Mouse (Mus musculus): ENCODE results near the gene Rasgrf2. TPM values are rescaled to one million over a fixed set of nuclear protein-coding genes. Genes with fewer than 3 reads are reported as not detected.
A peak's percentile ranks its signal among the peaks of the same experiment; 100 is the strongest.

Gene Rasgrf2
- polyA plus RNA-seq, 1 experiment from 2014 or later = 1.5 TPM

DNA sequence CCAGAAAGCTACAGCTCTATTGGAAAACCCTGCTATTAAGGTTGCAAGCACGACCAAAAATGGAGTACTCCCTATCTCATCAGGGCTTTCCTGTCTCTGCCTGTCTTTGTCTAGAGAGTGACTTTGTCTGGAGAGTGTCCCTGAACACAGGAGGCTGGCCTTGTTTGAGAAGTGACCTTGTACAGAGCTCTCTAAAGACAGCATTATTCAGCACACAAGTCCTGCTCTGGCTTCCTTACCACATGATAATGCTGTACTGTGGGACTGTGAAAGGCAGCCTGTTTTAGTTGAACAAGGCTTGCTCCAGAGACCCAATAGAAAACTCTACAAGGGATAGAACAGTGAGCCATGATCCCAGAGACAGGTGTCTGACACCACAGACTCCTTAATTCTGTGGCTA, 235.0 kb downstream of the Rasgrf2 start:
- Histone ChIP-seq H3K36me3 (ENCODE audit: control insufficient read depth, insufficient read depth, low read length) (no peaks in the 10 kb centered on the region), H3K27ac (ENCODE audit: low read depth, low read length) (no peak overlapping the region), H3K4me2 (ENCODE audit: low read length) (no peak overlapping the region), H3K4me3 (ENCODE audit: low read depth, low read length) (no peak overlapping the region), H3K4me1 (ENCODE audit: control insufficient read depth, insufficient read depth, low read length) (no peaks in the 10 kb centered on the region), H3K9ac (ENCODE audit: low read length) (no peak overlapping the region), H3K27me3 (replicated peaks; ENCODE audit: control insufficient read depth, insufficient read depth, low read length) (no peaks in the 10 kb centered on the region), H3K9me3 (replicated peaks; ENCODE audit: control insufficient read depth, low read length) (no peaks in the 10 kb centered on the region)
- DNase-seq (ENCODE audit: low spot score) (no peak), ATAC-seq (no peak)
- WGBS = 44% methylated on average over 1 of the region's 1 CpGs

DNA sequence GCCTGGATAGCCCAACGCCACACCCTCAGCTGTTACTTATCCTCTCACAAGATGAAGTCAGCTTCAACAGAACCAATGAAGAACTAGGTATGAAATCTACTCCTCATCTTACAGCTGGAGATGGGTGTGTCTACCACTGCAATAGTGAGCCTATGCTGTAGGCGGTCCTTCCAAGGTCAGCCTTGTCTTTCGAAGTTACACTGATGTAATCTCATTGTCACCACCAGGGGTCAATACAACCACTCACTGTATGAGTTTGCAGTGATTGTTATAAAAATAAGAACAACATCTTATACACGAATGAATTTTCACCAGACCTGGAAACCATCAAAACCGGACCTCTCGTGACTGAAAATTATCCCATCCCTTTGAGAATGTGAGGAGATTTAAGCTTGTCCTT, 238.3 kb downstream of the Rasgrf2 start:
- ATAC-seq (no peak), DNase-seq (ENCODE audit: low spot score) (peak; percentile 36)
- Histone ChIP-seq H3K9ac (ENCODE audit: low read length) (no peak overlapping the region), H3K27me3 (replicated peaks; ENCODE audit: control insufficient read depth, insufficient read depth, low read length) (no peaks in the 10 kb centered on the region), H3K4me2 (ENCODE audit: low read length) (no peak overlapping the region), H3K9me3 (replicated peaks; ENCODE audit: control insufficient read depth, low read length) (no peaks in the 10 kb centered on the region), H3K36me3 (ENCODE audit: control insufficient read depth, insufficient read depth, low read length) (no peaks in the 10 kb centered on the region), H3K27ac (ENCODE audit: low read depth, low read length) (no peak overlapping the region), H3K4me3 (ENCODE audit: low read depth, low read length) (no peak overlapping the region), H3K4me1 (ENCODE audit: control insufficient read depth, insufficient read depth, low read length) (no peaks in the 10 kb centered on the region; the same call in 1 of the 2 replicates)
- WGBS = 82% methylated on average over 6 of the region's 6 CpGs

DNA sequence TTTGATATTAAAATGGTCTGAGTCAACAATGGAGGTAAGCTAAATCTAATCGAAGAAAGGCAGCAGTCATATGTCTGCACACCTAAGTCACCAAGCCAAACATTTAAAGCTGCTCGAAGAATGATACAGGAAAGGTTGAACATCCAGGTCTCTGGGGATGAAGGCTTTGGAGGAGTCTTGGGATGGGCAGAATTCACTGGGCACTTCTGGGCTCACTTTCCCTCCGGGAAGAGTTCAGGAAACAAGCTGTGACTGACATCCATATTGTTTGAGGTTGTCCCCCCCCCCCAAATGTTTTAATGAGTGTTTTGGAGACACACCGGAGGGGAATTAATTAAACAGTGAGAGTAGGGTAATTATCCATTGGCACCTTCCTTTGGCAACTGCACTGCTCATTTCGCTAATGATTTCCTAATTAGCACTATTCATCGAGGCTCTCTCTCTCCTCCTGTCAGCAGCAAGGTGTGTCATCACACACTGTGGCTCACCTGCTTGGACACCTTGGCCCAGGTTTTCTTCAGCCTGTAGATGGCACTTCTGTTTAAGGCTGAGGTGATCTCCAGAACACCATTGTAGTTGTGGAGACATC, 241.3 kb downstream of the Rasgrf2 start:
- DNase-seq (ENCODE audit: low spot score) = peak; percentile 64
- Histone ChIP-seq H3K9me3 (replicated peaks; ENCODE audit: control insufficient read depth, low read length) (no peaks in the 10 kb centered on the region), H3K4me2 (ENCODE audit: low read length) (no peak overlapping the region), H3K27ac (ENCODE audit: low read depth, low read length) (no peak overlapping the region), H3K4me3 (ENCODE audit: low read depth, low read length) (no peak overlapping the region), H3K27me3 (replicated peaks; ENCODE audit: control insufficient read depth, insufficient read depth, low read length) (no peaks in the 10 kb centered on the region), H3K4me1 (ENCODE audit: control insufficient read depth, insufficient read depth, low read length) (no peaks in the 10 kb centered on the region; the same call in 1 of the 2 replicates), H3K9ac (ENCODE audit: low read length) (no peak overlapping the region), H3K36me3 (ENCODE audit: control insufficient read depth, insufficient read depth, low read length) (no peaks in the 10 kb centered on the region)
- ATAC-seq = peak; percentile 85
- WGBS = 40% methylated on average over 6 of the region's 6 CpGs

DNA sequence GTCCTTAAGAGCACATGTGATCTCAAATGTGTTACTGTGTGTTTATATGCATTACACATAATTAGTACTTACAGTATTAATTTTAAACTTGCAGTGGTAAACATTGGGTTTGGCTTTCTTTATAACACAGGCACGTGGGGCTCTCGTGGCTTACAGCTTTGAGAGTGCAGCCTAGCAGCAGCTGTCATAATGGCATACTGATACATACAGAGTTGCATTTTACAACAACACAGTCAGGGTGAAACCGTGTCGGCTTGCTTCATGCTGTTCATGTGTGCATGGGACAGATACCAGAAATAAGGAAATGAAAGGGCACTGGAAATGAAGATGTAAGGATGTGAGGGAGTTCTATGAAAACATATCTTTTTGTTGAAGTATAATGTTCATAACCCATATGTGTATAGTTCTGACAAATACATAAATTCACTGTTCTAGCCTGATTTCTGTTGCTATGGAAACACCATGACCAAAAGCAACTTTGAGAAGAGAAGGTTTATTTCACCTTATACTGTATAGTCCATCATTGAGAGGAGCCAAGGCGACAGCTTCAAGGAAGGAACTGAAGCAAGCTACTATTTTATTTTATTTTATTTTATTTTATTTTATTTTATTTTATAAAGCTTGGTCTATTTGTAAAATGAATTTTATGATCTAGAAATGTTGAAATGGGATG, 246.6 kb downstream of the Rasgrf2 start:
- no peak for DNase-seq (ENCODE audit: low spot score)
- WGBS = 85% methylated on average over 5 of the region's 5 CpGs
- H3K4me3 ChIP-seq (ENCODE audit: low read depth, low read length) = no peak overlapping the region

DNA sequence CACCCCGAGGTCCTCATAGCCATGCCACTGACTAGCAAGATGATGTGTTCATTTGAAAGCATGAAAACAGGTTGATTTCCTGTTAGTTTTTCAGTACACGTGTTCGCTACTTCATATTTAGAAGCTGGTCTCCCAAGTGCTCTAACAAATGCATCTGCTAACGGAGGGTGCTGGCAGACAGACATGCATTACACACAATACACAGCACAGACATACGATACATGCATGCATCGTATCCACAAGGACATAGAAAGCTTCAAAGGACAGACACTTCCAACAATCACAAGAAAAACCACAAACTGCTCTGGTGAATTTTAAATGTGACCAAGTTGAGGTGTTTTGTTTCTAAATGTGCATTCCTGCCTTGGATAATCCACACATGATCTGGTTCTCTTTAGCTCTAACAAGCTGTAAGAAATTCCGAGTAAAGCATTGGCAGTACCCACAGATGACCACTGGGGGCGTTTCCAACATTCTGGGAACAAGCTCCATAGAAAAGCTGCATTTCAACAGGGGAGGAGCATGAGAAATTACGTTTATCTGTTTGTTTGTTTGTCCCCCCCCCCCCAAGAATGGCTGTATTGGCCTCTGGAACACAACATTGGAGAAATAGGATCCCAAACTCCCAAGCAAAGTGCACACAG, 249.5 kb downstream of the Rasgrf2 start:
- no peak overlapping the region for H3K27ac ChIP-seq (ENCODE audit: low read depth, low read length)
- no peaks in the 10 kb centered on the region for H3K9me3 ChIP-seq (replicated peaks; ENCODE audit: control insufficient read depth, low read length)
- H3K36me3 ChIP-seq (ENCODE audit: control insufficient read depth, insufficient read depth, low read length) = no peaks in the 10 kb centered on the region
- H3K9ac ChIP-seq (ENCODE audit: low read length) = no peak overlapping the region
- H3K4me2 ChIP-seq (ENCODE audit: low read length) = no peak overlapping the region
- no peaks in the 10 kb centered on the region for H3K27me3 ChIP-seq (replicated peaks; ENCODE audit: control insufficient read depth, insufficient read depth, low read length)
- ATAC-seq = 0 out of 2 replicates have a peak, but pooled peaks have one; percentile 63
- peak; percentile 83 for DNase-seq (ENCODE audit: low spot score)
- WGBS = 60% methylated on average over 9 of the region's 9 CpGs
- H3K4me1 ChIP-seq (ENCODE audit: control insufficient read depth, insufficient read depth, low read length) = no peaks in the 10 kb centered on the region
- H3K4me3 ChIP-seq (ENCODE audit: low read depth, low read length) = no peak overlapping the region

More for the DNA sequence above, 246.6 kb downstream of the Rasgrf2 start:
- Histone ChIP-seq H3K36me3 (ENCODE audit: control insufficient read depth, insufficient read depth, low read length) (no peaks in the 10 kb centered on the region), H3K9ac (ENCODE audit: low read length) (no peak overlapping the region), H3K4me1 (ENCODE audit: control insufficient read depth, insufficient read depth, low read length) (no peaks in the 10 kb centered on the region; the same call in 1 of the 2 replicates), H3K9me3 (replicated peaks; ENCODE audit: control insufficient read depth, low read length) (no peaks in the 10 kb centered on the region), H3K4me2 (ENCODE audit: low read length) (no peak overlapping the region), H3K27ac (ENCODE audit: low read depth, low read length) (no peak overlapping the region), H3K27me3 (replicated peaks; ENCODE audit: control insufficient read depth, insufficient read depth, low read length) (no peaks in the 10 kb centered on the region)
- no peak for ATAC-seq

DNA sequence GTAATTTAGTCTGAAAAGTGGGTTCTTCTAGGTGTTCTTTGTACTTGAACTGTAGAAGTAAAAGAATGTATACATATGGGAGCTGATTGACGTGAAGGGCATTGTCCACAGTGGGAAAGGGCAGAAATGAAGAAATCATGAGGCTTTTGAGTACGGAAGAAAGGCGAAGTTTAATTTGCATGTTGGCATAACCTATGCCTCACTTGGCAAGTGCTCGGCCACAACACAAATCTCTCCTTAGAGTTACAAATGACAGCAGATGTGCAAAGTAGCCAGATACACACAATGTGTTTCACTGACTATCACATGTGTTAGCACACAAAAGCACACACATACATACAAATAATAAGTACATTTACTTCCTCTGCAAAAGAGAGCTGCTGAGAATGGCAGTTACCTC, 251.2 kb downstream of the Rasgrf2 start:
- H3K9ac ChIP-seq (ENCODE audit: low read length) = no peak overlapping the region
- no peak overlapping the region for H3K4me2 ChIP-seq (ENCODE audit: low read length)
- H3K27me3 ChIP-seq (replicated peaks; ENCODE audit: control insufficient read depth, insufficient read depth, low read length) = no peaks in the 10 kb centered on the region
- H3K9me3 ChIP-seq (replicated peaks; ENCODE audit: control insufficient read depth, low read length) = no peaks in the 10 kb centered on the region
- ATAC-seq (no peak), DNase-seq (ENCODE audit: low spot score) (no peak)
- no peaks in the 10 kb centered on the region for H3K36me3 ChIP-seq (ENCODE audit: control insufficient read depth, insufficient read depth, low read length)
- no peaks in the 10 kb centered on the region for H3K4me1 ChIP-seq (ENCODE audit: control insufficient read depth, insufficient read depth, low read length)
- H3K4me3 ChIP-seq (ENCODE audit: low read depth, low read length) = no peak overlapping the region
- WGBS = 77% methylated on average over 4 of the region's 4 CpGs
- no peak overlapping the region for H3K27ac ChIP-seq (ENCODE audit: low read depth, low read length)

DNA sequence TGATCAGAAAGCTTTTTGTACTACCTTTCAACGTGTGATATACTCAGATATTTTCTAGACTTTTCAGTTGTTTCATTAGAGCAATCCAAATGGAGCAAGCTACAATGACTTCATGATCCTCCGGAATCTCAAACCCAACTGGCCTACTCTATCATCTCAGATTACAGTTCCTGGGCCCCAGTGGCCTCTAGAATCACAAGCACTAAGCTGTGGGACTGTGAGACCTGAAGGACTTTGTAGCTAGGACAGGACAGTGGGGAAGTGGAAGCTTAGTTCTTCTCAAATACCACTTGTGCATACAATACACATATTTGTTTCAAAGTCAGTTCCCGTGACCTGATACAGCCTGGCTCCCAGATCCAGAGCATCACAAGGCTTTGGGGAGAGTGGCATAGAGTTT, 253.5 kb downstream of the Rasgrf2 start:
- no peaks in the 10 kb centered on the region for H3K27me3 ChIP-seq (replicated peaks; ENCODE audit: control insufficient read depth, insufficient read depth, low read length)
- 84% methylated on average over 3 of the region's 3 CpGs for WGBS
- H3K4me1 ChIP-seq (ENCODE audit: control insufficient read depth, insufficient read depth, low read length) = no peaks in the 10 kb centered on the region
- no peak overlapping the region for H3K27ac ChIP-seq (ENCODE audit: low read depth, low read length)
- no peak overlapping the region for H3K4me2 ChIP-seq (ENCODE audit: low read length)
- ATAC-seq = no peak
- H3K36me3 ChIP-seq (ENCODE audit: control insufficient read depth, insufficient read depth, low read length) = no peaks in the 10 kb centered on the region
- H3K9ac ChIP-seq (ENCODE audit: low read length) = no peak overlapping the region
- DNase-seq (ENCODE audit: low spot score) = no peak
- H3K4me3 ChIP-seq (ENCODE audit: low read depth, low read length) = no peak overlapping the region
- no peaks in the 10 kb centered on the region for H3K9me3 ChIP-seq (replicated peaks; ENCODE audit: control insufficient read depth, low read length)

DNA sequence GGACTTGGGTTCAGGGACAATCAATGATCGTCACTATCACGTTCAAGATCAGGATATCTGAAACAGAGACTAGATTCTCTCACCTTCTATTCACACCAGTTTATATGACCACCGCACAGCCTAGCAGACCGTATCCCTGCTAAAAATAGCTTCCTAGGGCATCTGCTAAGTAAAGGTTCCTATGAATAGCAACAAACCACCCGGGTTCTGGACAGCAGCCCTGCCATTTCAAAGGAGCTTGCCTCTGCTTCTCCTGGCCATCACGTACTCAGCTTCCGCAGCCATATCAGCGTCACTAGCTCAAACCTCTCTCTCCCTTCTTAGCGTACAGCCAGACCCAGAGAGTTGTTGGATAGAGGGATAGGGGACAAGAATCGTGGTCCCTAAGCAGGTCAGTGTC, 254.1 kb downstream of the Rasgrf2 start:
- H3K4me1 ChIP-seq (ENCODE audit: control insufficient read depth, insufficient read depth, low read length) = no peaks in the 10 kb centered on the region
- 88% methylated on average over 10 of the region's 10 CpGs for WGBS
- no peak overlapping the region for H3K4me2 ChIP-seq (ENCODE audit: low read length)
- ATAC-seq (no peak), DNase-seq (ENCODE audit: low spot score) (no peak)
- no peaks in the 10 kb centered on the region for H3K36me3 ChIP-seq (ENCODE audit: control insufficient read depth, insufficient read depth, low read length)
- H3K27ac ChIP-seq (ENCODE audit: low read depth, low read length) = no peak overlapping the region
- no peaks in the 10 kb centered on the region for H3K9me3 ChIP-seq (replicated peaks; ENCODE audit: control insufficient read depth, low read length)
- no peak overlapping the region for H3K9ac ChIP-seq (ENCODE audit: low read length)
- no peak overlapping the region for H3K4me3 ChIP-seq (ENCODE audit: low read depth, low read length)
- no peaks in the 10 kb centered on the region for H3K27me3 ChIP-seq (replicated peaks; ENCODE audit: control insufficient read depth, insufficient read depth, low read length)

DNA sequence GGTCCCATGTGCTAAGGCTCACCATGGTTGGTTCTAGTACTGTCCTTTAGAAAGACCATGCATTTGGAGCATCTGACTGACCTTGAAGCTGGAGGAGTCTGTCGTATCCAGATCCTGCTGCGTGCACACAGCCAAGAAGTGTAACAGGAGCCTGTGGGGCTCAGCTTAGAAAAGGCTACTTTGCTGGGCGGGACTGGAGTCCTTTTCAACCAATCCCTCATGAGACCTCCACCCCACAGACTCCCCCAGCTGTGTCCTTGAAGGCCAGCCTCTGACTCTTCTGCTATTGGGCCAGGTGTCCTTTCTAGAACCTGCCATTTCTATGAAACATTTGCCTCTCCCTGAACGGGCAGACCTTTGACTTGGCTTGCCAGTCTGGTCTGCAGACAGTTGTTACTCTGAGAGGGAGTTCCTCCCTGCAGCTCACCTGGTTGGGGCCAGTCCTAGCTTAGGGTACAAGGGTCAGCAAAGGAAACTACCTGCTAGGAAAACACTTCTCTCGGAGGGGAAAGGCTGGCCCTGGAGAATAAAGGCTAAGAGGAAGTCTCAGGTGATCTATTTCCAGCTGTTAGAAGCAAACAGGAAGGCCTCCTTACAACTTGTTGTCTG, 254.6 kb downstream of the Rasgrf2 start, which contains the start of gene Ckmt2:
Gene Ckmt2, minus strand, starts transcription at position 145 of the 609 bp plus-strand sequence.
- H3K27ac ChIP-seq (ENCODE audit: low read depth, low read length) = no peak within 1 kb of the TSS
- no peak within 1 kb of the TSS for H3K4me3 ChIP-seq (ENCODE audit: low read depth, low read length)
- DNase-seq (ENCODE audit: low spot score) (no peak), ATAC-seq (no peak)
- H3K9me3 ChIP-seq (replicated peaks; ENCODE audit: control insufficient read depth, low read length) = no peaks in the 10 kb centered on the region
- H3K9ac ChIP-seq (ENCODE audit: low read length) = no peak within 1 kb of the TSS
- H3K36me3 ChIP-seq (ENCODE audit: control insufficient read depth, insufficient read depth, low read length) = no peaks in the 10 kb centered on the region
- WGBS = 75% methylated on average over 5 of the region's 5 CpGs
- no peak within 1 kb of the TSS for H3K4me2 ChIP-seq (ENCODE audit: low read length)
- H3K27me3 ChIP-seq (replicated peaks; ENCODE audit: control insufficient read depth, insufficient read depth, low read length) = no peaks in the 10 kb centered on the region
- no peaks in the 10 kb centered on the region for H3K4me1 ChIP-seq (ENCODE audit: control insufficient read depth, insufficient read depth, low read length)

All from forebrain, embryonic 14.5 days (tissue).